Mouse (Mus musculus): ENCODE results near the gene 2810004N23Rik.

DNA sequence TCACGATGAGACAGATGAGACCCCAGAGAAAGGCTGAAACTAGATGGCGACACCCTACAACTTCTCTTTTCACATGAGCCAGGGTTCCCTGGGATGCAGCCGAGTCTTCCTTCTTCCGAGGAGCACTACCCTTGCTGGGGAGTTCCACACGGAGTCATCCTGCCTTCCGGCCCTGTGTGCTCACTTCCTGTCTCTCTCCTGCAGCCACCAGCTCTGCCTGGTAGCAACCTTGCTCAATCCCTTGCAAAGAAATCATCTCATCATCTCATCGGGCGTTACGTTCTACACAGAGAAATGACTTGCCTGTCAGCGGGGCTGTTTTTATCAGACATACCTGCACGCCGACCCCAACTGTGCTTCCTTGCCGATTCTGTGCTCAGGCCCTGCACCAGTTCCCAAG, 32.9 kb downstream of the 2810004N23Rik start:
- no peak for TF ChIP-seq CTCF (IDR thresholded peaks at IDR 0.05; ENCODE audit: low read depth)
- no peak for TF ChIP-seq EP300 (IDR thresholded peaks at IDR 0.05; ENCODE audit: low read depth)

All from liver, embryonic 14.5 days (tissue).